Mouse (Mus musculus): ENCODE data around the gene Sh2d1b1. TPM values are rescaled to one million over a fixed set of nuclear protein-coding genes. Genes with fewer than 3 reads are reported as not detected.

The Sh2d1b1 gene
- polyA plus RNA-seq, 1 experiment from 2014 or later = 0.06 TPM

DNA sequence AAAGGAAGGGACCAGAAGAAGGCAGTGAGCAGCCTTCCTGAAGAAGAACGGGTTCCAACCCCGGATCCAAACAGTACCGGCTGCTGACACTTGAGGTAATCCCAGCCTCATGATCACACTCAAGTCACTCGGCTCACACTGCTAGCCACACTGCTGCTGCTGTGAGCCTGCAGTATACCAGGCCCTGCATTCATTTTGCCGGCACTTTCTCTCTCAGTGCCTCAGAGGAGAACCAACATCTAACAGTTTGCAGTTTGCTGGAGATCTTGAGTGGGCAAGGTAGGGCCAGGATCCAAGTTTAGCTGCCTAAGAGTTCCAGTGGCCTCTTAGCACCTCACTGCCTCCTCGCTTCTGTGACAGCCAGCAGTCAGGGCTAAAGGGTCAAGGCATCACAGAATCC lies 54.8 kb downstream of the Sh2d1b1 start:
- H3K36me3 ChIP-seq (replicated peaks) = no peaks in the 10 kb centered on the region
- H3K9ac ChIP-seq = no peak overlapping the region
- H3K4me2 ChIP-seq = no peak overlapping the region
- no peak overlapping the region for H3K27ac ChIP-seq
- no peaks in the 10 kb centered on the region for H3K4me1 ChIP-seq
- no peaks in the 10 kb centered on the region for H3K9me3 ChIP-seq
- no peak overlapping the region for H3K4me3 ChIP-seq
- 68% methylated on average over 6 of the region's 6 CpGs for WGBS
- ATAC-seq (replicated peaks) = no peak
- no peaks in the 10 kb centered on the region for H3K27me3 ChIP-seq (replicated peaks)

DNA sequence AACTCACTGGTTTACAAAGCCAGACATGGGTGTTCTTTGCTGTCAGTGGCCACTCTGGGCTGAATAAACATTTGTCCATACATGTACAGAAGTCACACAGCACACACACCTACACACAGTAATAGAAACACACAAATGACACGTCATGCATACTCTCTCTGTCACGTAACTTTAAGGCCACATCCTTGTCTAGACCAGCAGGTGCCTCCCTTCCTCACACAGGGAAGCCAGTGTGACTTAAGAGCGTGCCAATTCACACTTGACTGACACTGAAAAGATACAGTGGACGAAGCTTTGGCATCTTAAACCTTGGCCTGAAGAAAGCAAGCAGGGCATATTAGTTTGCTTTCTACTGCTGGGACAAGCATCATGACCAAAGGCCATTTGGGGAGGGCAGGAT lies 55.7 kb downstream of the Sh2d1b1 start:
- 72% methylated on average over 4 of the region's 4 CpGs for WGBS
- Histone ChIP-seq H3K9me3 (no peaks in the 10 kb centered on the region), H3K4me1 (no peaks in the 10 kb centered on the region), H3K4me2 (no peak overlapping the region), H3K9ac (no peak overlapping the region), H3K27ac (no peak overlapping the region), H3K27me3 (replicated peaks) (no peaks in the 10 kb centered on the region), H3K36me3 (replicated peaks) (no peaks in the 10 kb centered on the region), H3K4me3 (no peak overlapping the region)
- ATAC-seq (replicated peaks) = no peak

Other genes with a start within 250 kb of the Sh2d1b1 start
- gene Ddr2, start 166.6 kb upstream of the Sh2d1b1 start, polyA plus RNA-seq (2015; fragmentation: Nextera tagmentation; extraction: Ambion mirVana) = 9.4 TPM in 2 replicates
- gene Uap1, start 102.4 kb upstream of the Sh2d1b1 start, polyA plus RNA-seq (2015; fragmentation: Nextera tagmentation; extraction: Ambion mirVana) = 58.2 and 63.2 TPM in 2 replicates
- 9.1 TPM in 2 replicates for gene Uhmk1, start 61.9 kb upstream of the Sh2d1b1 start, polyA plus RNA-seq (2015; fragmentation: Nextera tagmentation; extraction: Ambion mirVana)
- not detected in 2 replicates for gene Sh2d1b2, start 44.6 kb upstream of the Sh2d1b1 start, polyA plus RNA-seq (2015; fragmentation: Nextera tagmentation; extraction: Ambion mirVana)
- 1.6 TPM in 2 replicates for gene Gm7694, start 29.0 kb downstream of the Sh2d1b1 start, polyA plus RNA-seq (2015; fragmentation: Nextera tagmentation; extraction: Ambion mirVana)
- 1.2 and 2.0 TPM in 2 replicates for gene Spata46, start 31.5 kb downstream of the Sh2d1b1 start, polyA plus RNA-seq (2015; fragmentation: Nextera tagmentation; extraction: Ambion mirVana)